Mouse (Mus musculus): ENCODE measurements around the gene Galr3.
"Not testable (repeated sequence)": the region's sequence is repeated elsewhere in the genome, so short reads cannot be mapped to it uniquely, and the experiment has no call there.

Gene Galr3

DNA sequence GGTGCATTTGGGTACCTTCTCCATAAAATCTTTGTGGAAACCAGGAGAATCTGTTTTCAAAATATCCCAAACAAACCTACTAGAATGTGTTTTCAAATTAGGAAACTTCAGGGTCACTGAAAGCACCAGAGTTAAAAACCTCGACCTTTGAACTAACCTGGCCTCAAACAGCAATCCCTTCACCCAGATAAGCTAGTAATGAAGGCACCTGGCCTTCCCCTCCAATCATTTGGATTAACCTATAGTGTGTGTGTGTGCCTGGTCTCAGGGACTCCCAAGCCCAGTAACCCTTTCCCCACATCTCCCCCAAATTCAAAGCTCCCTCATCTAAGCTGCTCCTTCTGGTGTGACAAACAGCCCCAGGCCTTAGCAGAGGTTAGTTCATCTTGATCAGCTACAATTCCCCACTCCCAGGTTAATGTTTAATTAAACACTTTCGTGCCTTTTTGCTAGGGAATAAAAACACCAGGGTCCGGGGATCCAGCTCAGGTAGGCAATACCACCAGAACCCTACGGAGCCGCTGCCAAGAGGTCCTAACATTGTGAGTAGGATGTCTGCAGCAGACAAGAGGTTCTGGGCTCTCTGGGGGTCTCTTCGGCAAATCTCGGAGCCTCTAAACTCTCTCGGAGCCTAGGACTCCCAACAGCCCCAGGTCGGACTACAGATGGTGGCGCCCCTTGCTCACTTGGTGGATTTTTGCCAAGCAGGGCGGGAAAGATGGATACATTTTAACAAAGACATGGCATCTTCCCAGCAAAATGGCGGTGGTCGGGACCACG lies 15.0 kb upstream of the Galr3 start:
- DNase-seq (ENCODE audit: extremely low read depth, insufficient read length, low spot score) = no peak

DNA sequence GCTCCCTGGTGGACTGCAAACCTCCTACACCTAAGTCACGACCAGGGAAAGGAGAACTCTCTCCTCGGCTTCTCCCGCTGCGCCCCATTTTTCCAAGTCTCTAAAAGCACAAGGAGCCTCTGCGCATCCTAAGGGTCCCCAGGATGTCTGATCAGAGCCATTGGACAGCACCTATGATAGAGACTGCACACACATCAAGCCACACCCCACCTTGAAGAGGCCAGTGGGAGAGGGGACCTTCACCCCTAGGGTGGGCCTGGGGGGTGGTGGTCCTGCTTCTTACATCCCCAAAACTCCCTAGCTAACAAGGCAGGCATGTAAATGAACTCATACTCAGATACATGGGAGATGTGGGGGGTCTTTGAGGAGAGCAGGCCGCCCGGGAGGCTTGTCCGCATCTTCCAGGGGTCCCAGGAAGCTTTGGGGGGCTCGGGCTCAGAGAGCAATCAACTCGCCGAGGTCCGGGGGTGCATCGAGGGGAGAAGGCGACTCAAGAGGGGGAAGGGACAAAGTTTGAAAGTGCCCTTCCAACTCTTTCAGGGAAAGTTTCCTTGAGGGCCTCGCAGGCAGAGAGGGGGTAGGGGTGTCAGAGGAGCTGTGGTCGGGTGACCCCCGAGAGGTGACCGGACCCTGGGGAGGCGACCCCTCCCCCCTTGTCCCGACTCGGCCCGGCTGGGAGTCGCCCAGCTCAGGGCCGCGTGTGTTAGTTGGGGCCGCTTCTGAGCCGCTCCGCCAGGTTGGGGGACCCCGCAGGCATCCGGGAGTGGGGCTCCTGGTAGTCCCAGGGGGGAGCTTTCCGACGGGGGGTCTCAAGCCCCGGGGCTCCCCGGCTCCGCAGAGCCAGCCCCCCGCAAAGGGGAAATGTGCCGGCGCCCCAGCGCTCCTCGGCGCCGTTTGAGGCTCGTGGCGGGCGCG lies 14.1 kb upstream of the Galr3 start:
- DNase-seq (ENCODE audit: extremely low read depth, insufficient read length, low spot score) = peak; percentile 69

DNA sequence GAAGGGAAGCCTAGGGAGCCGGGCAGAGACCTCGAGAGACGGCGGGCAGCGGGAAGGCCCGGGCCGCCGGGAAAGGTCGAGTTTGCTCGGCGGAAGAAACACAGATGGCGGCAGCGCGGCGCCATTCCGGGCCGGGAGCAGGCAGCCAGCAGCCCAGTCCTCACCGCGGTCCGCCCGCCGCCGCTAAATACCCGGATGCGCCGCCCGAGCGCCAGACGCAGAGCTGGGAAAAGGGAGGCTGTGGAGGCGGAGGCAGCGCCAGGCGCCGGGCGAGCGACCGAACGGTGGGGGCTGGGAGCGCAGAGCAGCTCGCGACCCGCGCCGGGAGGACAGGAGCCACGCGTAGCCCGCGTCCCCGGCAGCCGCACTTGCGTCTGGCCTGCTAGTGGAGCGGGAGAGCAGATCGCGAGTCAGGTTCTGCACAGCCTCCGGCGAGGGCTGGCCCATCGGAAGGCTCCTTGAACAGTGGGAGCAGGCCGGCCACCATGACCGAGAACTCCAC lies 13.4 kb upstream of the Galr3 start, which contains the start of gene H1f0:
TSS of gene H1f0 (plus strand) at position 214 of the 502 bp plus-strand sequence.
- DNase-seq (ENCODE audit: extremely low read depth, insufficient read length, low spot score) = peak; percentile 93

DNA sequence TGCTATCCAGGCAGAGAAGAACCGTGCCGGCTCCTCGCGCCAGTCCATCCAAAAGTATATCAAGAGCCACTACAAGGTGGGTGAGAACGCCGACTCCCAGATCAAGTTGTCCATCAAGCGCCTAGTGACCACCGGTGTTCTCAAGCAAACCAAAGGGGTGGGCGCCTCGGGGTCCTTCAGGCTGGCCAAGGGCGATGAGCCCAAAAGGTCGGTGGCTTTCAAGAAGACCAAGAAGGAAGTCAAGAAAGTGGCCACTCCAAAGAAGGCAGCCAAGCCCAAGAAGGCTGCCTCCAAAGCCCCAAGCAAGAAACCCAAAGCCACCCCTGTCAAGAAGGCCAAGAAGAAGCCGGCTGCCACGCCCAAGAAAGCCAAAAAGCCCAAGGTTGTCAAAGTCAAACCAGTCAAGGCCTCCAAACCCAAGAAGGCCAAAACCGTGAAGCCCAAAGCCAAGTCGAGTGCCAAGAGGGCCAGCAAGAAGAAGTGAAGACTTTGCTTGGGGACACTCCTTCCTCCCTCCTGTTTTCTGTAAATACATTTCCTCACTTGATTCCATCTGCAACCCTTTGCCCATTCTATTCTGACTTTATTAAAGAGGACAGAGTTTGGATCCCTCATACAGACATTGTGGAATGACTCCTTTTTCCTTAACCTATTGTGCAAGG lies 12.7 kb upstream of the Galr3 start:
- DNase-seq (ENCODE audit: extremely low read depth, insufficient read length, low spot score) = no peak

DNA sequence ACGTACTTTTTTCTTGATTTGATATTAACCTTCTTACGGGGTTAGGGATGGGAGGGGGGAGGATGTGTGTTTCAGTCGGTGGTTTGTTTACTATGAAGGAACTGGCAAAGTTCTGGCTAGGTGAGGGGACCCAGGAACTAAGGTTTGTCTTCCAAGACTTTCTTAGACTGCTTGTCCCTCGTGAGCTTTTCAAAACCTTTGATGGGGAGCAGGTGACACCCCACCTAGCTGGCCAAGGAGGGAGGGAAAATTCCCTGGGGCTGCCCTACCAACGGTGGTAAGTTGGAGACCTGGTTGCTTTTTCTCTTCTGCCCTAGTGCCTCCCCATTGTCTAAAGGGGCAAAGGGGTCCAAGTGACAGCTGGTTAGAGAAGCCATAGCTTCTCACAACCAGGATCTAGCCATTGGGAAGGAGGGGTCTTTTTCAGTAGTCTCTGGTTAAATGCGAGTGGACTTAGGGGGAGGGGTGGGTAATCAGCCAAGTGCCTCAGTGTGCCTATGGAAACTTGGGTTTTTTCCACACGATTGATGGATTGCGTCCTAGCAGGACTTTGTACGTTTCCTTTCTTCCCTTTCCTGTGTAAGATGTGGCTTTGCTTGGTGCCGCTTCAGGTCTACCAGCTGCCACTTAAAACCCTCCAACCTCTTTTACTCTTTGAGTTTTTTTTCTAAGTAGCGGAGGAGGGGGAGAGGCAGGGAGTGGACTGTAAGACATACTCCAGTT lies 12.0 kb upstream of the Galr3 start:
- DNase-seq (ENCODE audit: extremely low read depth, insufficient read length, low spot score) = peak; percentile 45

DNA sequence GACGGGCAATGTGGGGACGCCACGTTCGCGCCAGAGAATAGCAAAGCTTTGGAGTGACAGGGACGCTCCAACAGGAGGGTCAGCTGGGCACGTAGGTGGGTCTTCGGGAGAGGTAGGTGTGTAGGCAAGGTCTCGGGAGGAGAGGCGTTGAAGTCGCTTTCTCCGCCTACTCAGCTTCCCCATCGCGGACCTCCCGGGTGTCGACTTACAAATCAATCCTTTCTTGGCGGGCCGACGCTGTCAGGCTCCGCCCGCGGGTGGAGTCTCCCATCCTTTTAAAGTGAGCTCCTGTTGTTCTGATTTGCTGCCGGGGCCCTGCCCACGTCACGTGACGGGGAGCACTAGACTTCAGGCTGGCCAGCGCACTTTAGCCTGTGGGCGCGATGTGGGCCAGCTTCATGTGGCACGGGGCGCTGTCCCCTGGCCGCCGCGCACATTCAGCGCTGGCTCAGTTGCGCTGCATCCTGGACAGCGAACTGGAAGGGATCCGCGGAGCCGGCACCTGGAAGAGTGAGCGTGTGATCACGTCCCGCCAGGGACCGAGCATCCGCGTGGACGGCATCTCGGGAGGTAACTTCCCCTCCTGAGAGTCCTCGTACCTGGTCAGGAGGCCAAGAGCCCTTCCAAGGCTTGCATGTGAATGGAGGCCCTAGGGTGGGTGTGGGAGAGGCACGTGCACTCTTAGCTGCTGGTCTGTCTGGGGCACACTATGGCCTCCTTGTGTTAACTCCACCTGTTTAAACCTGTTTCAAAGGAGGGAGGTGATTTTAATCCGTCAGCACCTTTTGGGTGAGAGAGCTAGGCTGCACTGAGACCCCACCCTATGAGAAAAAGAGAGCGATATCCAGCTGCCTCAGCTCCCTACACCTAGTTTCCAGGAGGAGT lies 10.9 kb upstream of the Galr3 start:
- DNase-seq (ENCODE audit: extremely low read depth, insufficient read length, low spot score) = peak; percentile 98

DNA sequence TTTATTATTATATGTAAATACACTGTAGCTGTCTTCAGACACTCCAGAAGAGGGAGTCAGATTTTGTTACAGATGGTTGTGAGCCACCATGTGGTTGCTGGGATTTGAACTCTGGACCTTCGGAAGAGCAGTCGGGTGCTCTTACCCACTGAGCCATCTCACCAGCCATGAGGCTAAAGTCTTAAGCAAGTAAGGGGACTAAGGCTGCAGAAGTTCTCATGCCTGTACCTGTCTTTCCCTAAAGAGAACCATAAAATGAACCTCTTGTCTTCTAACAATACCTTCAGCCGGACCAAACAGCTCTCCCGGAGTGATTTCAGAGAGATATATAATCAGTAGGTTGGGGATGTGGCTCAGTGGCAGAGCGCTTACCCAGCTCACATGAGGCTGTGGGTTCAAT lies 9.8 kb upstream of the Galr3 start:
- DNase-seq (ENCODE audit: extremely low read depth, insufficient read length, low spot score) = not testable (repeated sequence)

DNA sequence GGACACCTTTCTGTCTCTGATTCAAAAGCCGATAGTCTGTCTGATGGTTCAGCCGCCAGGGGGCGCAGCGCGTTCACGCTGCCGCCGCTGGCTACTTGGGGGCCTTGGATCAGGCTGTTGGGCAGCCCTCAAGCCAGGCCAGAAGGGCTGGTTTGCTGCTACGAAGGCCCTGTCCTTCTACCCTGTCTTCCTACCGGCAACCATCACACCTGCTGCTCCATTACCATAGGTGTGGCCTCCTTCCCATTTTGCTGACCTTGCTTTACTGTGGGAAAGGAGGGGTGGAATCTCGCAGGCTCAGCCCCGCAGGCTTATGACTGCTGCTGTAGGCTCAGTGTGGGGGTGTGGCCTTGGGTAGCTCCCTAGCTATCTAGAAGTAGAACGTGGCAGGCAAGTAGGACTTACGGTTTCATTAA lies 3.8 kb upstream of the Galr3 start:
- DNase-seq (ENCODE audit: extremely low read depth, insufficient read length, low spot score) = peak; percentile 79

DNA sequence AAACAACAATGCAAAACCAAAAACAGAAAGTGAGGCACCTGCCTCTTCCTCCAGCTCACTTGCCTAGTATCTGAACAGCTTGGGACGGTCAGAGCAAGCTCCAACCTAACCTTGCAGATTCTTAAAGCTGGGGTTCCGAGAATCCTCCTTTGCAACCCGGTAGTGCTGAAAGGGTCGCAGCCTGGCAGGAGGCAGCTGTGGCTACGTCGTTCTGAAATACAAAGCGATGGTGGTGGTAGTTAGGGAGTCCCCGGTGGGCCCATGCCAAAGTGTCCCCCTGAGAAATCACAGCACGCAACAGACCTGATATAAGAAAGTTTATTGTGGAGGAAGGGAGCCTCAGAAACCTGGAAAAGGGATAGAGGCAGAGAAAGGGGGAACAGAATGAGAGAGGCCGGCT lies 3.4 kb upstream of the Galr3 start:
- DNase-seq (ENCODE audit: extremely low read depth, insufficient read length, low spot score) = no peak

DNA sequence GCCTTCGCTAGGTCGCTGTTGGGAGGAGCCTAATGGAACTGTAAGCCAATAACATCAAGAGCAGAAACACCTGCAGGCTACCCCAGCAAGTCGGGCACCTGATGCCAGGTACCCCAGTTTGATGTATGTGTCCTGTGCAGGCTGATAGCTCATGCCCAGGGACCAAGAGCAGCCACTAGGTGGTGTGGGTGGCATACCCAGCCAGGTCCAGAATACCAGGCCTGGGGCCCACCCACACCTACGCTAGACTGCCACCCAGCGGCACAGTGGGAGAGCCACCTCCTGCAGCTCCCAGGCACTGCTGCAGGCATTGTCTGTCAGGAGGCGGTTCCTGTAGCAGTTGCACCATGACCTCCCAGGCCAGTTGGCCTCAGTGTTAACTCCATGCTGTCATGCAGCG lies 2.8 kb upstream of the Galr3 start:
- DNase-seq (ENCODE audit: extremely low read depth, insufficient read length, low spot score) = peak; percentile 81

DNA sequence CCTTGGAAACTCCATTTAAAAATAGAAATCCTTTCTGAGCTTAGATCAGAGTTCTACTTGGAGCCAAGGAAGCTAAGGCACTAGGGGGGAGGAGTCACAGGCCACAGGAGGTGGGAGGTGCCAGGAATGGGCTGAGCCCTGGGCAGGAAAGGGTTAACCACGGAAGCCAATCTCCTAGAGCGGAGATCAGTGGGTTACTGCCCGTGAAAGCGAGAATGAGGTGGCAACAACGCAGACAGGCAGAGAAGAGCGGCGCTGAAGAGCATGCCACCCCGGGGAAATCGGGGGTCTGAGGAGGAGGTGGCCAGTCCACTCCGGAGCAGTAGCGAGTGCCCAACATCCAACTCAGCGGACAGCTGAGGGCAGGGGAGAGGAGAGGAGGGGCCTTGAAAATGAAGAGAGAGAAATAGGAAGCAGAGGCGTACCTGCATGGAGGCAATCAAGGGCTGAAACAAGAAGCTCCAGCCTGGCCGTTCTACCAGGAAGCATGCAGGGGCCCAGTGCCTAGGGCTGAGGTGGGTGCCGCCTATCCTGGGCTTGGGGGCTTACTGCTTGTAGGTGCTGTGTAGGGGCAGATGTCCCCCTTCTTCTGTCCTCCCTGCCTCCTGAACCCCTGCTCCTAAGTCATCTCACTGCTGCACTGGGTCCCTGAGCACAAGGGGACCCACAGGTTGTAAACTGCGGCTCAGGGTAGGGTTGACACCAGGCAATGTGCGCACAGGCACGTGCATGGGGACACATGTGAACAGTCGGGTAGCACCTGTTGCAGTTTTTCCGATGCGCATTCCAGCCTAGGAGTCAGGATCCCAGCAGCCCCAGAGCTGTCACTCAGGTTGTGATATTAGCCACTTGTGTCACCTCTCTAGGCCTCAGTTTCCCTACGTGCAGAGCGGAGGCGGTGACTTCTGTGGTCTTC lies 926 bp upstream of the Galr3 start:
- DNase-seq (ENCODE audit: extremely low read depth, insufficient read length, low spot score) = no peak

DNA sequence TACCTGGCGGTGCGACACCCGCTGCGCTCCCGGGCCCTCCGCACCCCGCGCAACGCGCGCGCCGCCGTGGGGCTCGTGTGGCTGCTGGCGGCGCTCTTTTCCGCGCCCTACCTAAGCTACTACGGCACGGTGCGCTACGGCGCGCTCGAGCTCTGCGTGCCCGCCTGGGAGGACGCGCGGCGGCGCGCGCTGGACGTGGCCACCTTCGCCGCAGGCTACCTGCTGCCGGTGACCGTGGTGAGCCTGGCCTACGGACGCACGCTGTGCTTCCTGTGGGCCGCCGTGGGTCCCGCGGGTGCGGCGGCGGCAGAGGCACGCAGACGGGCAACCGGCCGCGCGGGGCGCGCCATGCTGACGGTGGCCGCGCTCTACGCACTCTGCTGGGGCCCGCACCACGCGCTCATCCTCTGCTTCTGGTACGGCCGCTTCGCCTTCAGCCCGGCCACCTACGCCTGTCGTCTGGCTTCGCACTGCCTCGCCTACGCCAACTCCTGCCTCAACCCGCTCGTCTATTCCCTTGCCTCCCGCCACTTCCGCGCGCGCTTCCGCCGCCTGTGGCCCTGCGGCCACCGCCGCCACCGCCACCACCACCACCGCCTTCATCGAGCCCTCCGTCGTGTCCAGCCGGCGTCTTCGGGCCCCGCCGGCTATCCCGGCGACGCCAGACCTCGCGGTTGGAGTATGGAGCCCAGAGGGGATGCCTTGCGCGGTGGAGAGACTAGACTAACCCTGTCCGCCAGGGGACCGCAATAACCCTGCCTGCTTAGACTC lies 1.2 kb downstream of the Galr3 start:
- DNase-seq (ENCODE audit: extremely low read depth, insufficient read length, low spot score) = no peak

DNA sequence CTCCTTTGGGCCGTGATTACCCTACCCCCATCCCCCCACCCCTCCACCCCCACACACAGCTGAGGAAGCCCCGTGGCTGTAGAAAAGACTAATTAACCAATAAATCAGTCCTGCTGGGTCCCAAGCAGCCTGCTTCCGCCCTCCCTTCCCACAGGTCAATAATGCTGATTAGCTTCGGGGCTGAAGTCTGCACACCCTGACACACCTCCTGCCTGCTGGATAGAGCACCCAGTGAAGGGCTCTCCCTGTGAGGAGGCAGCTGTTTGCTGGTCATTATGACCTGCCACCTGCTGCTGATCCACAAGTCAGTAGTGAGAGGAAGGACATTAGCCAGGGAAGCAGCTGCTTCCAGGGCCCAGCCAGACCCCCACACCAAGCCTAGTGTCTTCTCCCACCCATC lies 3.2 kb downstream of the Galr3 start:
- DNase-seq (ENCODE audit: extremely low read depth, insufficient read length, low spot score) = no peak

DNA sequence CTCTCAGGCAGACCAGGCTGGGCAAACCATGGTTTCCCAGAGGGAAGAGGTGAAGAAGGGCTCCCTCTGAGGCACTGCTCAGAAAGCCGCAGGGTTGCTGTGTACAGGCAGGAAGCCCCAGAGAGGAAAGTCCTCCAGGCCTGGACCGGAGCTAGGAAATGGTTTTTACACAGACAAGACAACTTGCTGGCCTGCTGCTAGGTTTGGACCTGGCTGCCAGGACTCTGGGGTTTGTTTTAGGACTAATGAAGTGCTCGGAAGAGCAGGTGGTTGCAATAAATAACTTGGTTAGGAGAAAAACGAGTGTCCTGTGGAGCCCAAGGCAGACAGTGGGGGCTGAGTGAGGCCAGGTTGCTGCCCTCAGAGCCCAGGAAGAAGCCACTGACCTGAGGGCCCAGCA lies 6.5 kb downstream of the Galr3 start:
- no peak for DNase-seq (ENCODE audit: extremely low read depth, insufficient read length, low spot score)

DNA sequence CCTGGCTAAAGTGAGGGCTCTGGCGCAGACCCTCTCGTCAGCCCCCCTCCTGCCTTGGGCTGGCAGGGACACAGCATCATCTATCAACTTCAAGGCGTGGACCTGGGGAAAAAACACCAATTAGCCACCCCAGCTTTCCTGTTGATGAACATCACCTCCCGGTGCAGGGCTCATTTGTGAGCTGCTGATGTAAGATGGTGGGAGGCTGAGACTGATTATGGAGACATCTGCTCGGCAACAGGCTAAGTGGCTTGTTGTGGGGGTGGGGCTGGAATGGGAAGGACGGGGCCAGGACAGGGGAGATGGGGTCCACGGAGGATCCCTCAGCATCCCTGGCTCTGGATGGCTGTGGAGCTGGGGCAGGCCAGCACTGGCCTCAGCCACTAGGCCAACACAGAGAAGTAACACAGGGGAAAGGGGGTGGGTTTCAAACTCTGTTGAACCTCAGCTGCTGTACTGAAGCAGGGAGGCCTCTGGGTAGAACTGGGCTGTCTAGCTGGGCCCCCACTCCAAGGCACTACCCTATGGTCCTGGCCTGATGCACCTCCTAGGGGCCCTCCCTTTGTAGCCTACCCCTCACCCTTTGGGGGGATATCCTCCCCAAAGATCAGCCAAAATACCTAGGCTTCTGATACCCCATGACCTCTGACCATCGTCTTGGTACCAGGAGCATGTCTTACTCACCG lies 8.6 kb downstream of the Galr3 start:
- no peak for DNase-seq (ENCODE audit: extremely low read depth, insufficient read length, low spot score)

DNA sequence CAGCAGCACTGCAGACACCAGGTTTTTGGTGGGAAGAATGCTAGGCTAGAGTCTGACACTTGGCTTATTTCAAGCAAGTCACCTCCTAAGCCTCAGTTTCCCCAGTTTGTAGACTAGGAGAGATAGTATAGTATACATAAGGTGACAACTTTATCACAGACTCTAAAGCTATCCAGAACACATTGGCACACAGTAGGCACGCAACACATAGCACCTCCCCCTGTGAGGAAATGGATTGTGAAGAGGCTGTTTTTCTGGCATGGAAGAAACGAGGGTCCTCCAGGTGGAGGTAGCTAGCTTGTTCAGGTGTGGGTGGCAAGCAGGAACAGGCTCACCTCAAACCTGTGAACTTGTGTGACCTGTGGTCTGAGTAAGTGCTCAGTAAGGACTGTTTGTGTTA lies 9.3 kb downstream of the Galr3 start:
- no peak for DNase-seq (ENCODE audit: extremely low read depth, insufficient read length, low spot score)

Measured in 3134 (cell line).